Mouse (Mus musculus): ENCODE results near the gene Hoxa5.

The Hoxa5 gene

GRCm38 (mm10) chr6:52215771-52216535 is 11.6 kb upstream of the Hoxa5 start:
- DNase-seq (ENCODE audit: low spot score in 2 of 2), result no peak

DNA sequence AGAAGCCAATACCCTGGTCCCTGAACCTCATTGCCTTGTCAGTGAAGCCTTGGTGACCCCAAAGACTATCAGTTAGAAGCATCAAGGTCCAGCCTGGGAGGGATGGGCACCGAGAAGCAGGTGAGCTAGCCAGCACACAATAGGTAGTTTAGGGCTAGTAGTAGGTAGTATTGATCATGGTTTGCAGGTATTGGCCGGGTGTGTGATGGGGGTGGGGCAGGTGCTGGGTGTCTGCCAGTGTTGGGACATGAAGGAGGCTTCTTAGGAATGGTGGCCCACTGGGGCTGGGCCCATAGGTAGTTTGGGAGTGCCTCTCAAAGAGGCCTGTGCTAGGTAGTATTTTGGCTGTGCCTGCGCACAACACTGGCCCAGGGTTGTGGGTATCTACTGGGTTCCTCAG is 10.7 kb upstream of the Hoxa5 start:
- no peak for DNase-seq (ENCODE audit: low spot score in 2 of 2)

DNA sequence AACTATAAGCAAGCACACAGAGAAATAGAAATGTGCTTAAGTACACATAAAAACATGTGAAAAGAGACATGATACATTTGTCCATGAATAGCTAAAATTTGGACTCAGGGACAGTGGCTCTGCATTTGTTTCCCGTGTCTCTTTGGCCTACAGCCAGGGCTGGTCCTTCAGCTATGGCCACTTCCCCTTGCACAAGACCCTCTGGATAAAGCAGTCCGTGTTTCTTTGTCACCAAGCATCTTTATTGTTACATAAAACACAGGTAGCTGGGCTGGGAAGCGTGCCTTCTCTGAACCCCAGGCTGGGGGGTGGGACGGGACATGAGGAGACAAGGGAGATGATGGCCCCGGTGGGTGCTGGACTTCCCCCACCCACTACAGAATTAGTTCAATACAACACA is 9.9 kb upstream of the Hoxa5 start:
- DNase-seq (ENCODE audit: low spot score in 2 of 2), result no peak

GRCm38 (mm10) chr6:52213119-52213986 is 9.0 kb upstream of the Hoxa5 start, which contains the start of the genes Hoxa3 and Gm28308:
Gene Hoxa3, minus strand, starts transcription at chr6:52213336.
Gene Gm28308, minus strand, starts transcription at chr6:52213339.
- no peak for DNase-seq (ENCODE audit: low spot score in 2 of 2)

DNA sequence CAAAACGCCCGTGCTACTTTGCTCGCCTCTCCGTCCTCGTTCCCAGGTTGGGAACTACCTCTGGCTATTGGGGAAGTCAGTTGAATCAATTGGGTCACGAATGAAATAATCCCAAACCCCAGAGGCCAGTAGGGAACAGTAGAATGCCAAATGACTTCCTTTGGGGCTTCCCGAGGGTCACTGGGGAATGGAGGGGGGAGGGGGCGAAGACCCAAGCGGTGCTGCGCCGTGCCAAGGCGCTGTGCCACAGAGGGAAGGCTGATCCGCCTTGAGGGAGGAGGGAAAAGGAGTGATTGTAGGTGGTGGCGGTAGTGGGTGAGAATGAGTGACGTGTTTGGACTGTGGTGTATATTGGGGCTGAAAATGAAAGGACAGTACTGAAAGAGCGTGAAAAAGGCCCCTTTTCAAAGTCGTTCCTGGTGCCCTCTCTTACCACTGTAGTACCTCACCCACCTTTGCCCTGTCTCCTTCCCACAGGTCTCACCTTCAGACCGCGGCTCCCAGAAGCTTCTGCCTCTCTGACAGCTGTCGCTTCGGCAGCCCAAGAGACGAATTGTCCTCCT is 8.2 kb upstream of the Hoxa5 start:
- DNase-seq (ENCODE audit: low spot score in 2 of 2), result no peak

DNA sequence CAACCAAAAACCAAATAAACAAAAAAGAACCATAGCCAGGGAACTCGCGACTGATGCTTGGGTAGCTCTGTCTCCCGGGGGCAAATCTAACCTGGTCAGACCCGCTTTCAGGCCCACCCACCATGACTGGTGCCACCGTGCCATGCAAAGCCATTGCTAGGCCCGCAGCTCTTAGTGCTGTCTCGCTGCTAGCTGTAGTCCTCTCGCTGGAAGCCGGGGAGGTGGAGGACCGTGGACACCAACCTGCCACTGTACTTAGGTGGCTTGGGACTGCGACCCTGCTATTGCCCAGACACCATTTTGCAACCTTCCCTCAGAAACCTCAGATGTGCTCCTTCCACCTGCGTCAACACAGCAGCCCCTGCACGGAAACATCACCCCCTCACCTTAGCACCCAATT is 7.6 kb upstream of the Hoxa5 start:
- no peak for DNase-seq (ENCODE audit: low spot score in 2 of 2)

- peak in 1 of 2 experiments; percentile 67 for DNase-seq (ENCODE audit: low spot score in 2 of 2)
Observed at GRCm38 (mm10) chr6:52211170-52211935, 7.0 kb upstream of the Hoxa5 start.

GRCm38 (mm10) chr6:52209685-52210046 is 5.3 kb upstream of the Hoxa5 start:
- DNase-seq (ENCODE audit: low spot score in 2 of 2), result no peak

- DNase-seq (ENCODE audit: low spot score in 2 of 2), result no peak
Observed at GRCm38 (mm10) chr6:52208868-52209684, 4.7 kb upstream of the Hoxa5 start.

DNA sequence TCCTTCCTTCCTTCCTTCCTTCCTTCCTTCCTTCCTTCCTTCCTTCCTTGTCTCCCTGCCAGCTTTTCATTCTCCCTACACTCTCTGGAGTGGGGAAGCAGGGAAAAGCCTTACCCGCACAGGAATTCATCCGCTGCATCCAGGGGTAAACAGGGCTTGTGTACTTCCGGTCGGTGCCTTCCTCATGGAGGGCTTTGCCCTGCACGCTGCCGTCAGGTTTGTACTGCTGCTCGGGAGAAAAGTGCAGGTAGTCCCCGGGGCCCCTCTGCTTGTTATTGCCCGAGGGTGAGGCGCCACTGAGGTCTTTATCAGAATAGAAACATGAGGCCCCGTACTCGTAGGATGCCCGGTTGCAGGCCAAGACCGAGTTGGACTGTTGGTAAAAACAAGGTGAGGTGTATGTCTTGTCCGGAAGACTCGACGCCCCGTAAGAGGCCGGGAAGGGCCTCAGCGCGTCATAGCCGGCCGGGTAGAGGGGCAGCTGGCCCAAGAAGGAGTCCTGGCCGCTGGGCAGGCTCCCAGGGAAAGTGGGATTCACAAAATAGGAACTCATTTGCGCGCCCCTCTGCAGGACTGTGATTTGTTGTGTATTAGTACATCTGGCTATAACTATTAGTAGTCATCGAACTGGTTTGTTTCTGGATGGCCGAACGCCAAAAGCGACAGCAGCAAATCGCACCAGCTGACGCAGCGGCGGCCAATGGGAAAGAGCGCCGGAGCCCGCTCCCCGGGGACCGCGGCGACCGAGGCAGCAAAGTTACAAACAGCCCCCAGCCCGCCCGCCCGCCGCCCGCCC is 3.9 kb upstream of the Hoxa5 start, which contains the start of gene Hoxa6:
TSS of gene Hoxa6 (minus strand) at position 651 of the 796 bp plus-strand sequence.
- no peak for DNase-seq (ENCODE audit: low spot score in 2 of 2)

DNA sequence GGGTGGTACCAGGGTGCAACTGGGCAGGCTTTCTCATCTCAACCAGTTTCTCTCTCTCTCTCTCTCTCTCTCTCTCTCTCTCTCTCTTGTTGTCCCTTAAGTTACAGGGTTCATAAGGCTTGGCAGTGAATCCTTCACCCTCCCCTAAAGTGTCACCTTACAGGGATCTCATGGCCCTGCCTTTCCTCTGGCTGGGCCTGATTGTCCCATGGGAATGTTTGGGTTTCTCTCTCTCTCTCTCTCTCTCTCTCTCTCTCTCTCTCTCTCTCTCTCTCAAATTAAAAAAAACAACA is 3.2 kb upstream of the Hoxa5 start:
- no peak for DNase-seq (ENCODE audit: low spot score in 2 of 2)

- DNase-seq (ENCODE audit: low spot score in 2 of 2), result no peak
Observed at GRCm38 (mm10) chr6:52206882-52207683, 2.7 kb upstream of the Hoxa5 start.

- DNase-seq (ENCODE audit: low spot score in 2 of 2), result no peak
Observed at GRCm38 (mm10) chr6:52205638-52206621, 1.5 kb upstream of the Hoxa5 start.

DNA sequence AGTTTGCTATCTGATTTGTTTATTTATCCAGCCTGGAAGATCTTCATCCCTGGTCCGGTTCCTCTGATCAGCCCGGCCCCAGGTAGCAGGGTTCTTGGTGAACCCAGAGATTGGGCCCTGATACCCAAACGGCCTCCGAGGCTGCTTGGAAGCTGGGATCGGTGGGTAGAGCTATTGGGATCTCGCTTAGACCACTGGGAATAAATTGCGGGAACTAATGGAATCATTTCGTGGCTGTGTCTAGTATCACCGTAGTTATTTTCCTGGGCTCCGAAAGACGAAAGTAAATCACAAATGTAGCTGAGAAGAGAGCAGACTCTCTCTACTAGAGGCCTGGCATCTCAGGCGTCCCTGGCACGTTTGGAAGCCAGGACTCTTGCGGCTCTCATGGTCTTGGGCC is 834 bp upstream of the Hoxa5 start:
- no peak for DNase-seq (ENCODE audit: low spot score in 2 of 2)

GRCm38 (mm10) chr6:52203371-52204049 is 877 bp downstream of the Hoxa5 start:
- no peak for DNase-seq (ENCODE audit: low spot score in 2 of 2)

DNA sequence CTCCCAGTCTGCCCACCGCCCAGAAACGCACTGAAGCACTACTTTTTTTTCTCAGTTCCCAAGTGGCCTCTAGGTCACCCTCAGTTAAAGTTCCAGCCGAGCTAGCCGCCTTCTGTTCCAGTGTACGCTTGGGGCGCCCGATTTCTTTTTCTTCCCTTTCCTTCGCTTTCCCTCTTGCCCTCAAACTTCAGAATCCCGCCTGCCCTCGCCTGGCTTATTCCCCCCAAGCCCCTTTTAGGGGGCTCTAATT is 1.3 kb downstream of the Hoxa5 start:
- DNase-seq (ENCODE audit: low spot score in 2 of 2), result no peak

- DNase-seq (ENCODE audit: low spot score in 2 of 2), result no peak
Observed at GRCm38 (mm10) chr6:52202362-52203120, 1.8 kb downstream of the Hoxa5 start.

Measured in right cerebral cortex, postnatal 10 days (tissue).